Mouse (Mus musculus) testis, adult 2 months (tissue): ENCODE results near the gene Pdilt. TPM values are rescaled to one million over a fixed set of nuclear protein-coding genes. Genes with fewer than 3 reads are reported as not detected.
A peak's percentile ranks its signal among the peaks of the same experiment; 100 is the strongest.
"Not testable (repeated sequence)": the region's sequence is repeated elsewhere in the genome, so short reads cannot be mapped to it uniquely, and the experiment has no call there.

Experiments
- H3K27ac ChIP-seq: fragments of 200-500 bp; 2 replicates; pipeline ENCODE4 v1.5.1; 2012; ENCODE audit warnings: low read depth, low read length; ENCODE audit not compliant: control insufficient read depth, insufficient read depth
- H3K27me3 ChIP-seq: fragments of 200-500 bp; 2 replicates; pipeline ENCODE4 v1.6.1; 2012; ENCODE audit warnings: mild to moderate bottlenecking, low read length, moderate library complexity; ENCODE audit not compliant: control insufficient read depth, insufficient read depth
- H3K36me3 ChIP-seq: fragments of 200-500 bp; 2 replicates; pipeline ENCODE4 v1.6.1; 2012; ENCODE audit warnings: mild to moderate bottlenecking, low read length; ENCODE audit not compliant: control insufficient read depth, insufficient read depth
- H3K4me1 ChIP-seq: fragments of 200-500 bp; 2 replicates; pipeline ENCODE4 v1.6.1; 2012; ENCODE audit warnings: low read length; ENCODE audit not compliant: control insufficient read depth, insufficient read depth
- H3K4me3 ChIP-seq: fragments of 200-500 bp; 2 replicates; pipeline ENCODE4 v1.5.1; 2012; ENCODE audit warnings: low read depth, mild to moderate bottlenecking, low read length, moderate library complexity, mixed read lengths; ENCODE audit not compliant: control insufficient read depth
- CTCF ChIP-seq: fragments of 200-500 bp; IDR thresholded peaks from 2 replicates; pipeline ENCODE4 v1.5.1; 2012; ENCODE audit warnings: low read depth, mild to moderate bottlenecking, inconsistent platforms, low read length, moderate library complexity; ENCODE audit not compliant: control insufficient read depth, insufficient read depth, insufficient replicate concordance
- POLR2A ChIP-seq: fragments of 200-500 bp; IDR thresholded peaks from 2 replicates; pipeline ENCODE4 v1.6.1; 2012; ENCODE audit warnings: low read depth, mild to moderate bottlenecking, inconsistent platforms, low read length, moderate library complexity; ENCODE audit not compliant: control insufficient read depth
- polyA plus RNA-seq: library from polyadenylated mRNA; depleted of rRNA; stranded (reverse); fragments of >200 nt; gene quantifications from 2 replicates; pipeline ENCODE4 v1.2.3, GENCODE M21; 2012; rRNA removed

The Pdilt gene
- polyA plus RNA-seq = 114 and 155 TPM in 2 replicates

DNA sequence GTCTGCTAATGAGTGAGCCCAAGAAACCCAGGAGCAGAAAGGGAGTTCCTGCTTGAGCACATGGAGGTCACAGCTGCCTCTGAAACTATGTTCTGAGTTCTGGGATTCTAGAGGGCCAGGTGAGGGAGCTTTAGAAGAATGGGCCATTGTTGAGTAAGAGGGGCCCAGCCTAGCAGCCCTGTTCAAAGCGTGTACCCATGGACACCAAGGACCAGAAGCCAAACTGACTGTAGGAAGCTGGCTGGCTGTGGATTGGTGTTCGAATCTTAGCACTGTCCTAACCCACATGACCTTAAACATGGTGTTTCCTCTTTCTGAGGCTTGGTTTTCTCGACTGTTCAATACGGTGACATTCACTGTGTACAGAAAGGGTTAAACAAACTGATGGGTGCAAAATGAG lies at the start of gene Pdilt:
Pdilt (minus strand) TSS at position 101 of the 400 bp plus-strand sequence.
- TF ChIP-seq CTCF = no peak
- TF ChIP-seq POLR2A = no peak; the same call in 1 of the 2 replicates
- H3K36me3 ChIP-seq = no peaks in the 10 kb centered on the region
- no peaks in the 10 kb centered on the region for H3K27me3 ChIP-seq

DNA sequence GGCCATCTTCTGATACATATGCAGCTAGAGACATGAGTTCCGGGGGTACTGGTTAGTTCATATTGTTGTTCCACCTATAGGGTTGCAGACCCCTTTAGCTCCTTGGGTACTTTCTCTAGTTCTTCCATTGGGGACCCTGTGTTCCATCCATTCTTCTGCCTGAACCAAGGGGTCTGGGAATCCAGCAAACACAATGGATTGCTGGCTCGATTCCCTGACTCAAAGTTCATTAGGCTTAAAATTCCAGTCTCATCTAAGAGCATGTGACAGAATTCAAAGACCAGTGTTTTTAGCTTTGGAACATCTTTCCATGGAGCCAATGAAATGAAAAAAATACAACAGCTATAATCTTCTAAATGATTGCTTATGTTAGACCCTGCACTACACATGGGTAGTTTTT lies 39.2 kb upstream of the Pdilt start:
- H3K4me1 ChIP-seq, H3K27ac ChIP-seq, H3K36me3 ChIP-seq, H3K4me3 ChIP-seq, H3K27me3 ChIP-seq: not testable (repeated sequence)

More for the DNA sequence above, at the start of gene Pdilt:
- peak within 1 kb of the TSS; percentile 68 for H3K4me3 ChIP-seq
- H3K4me1 ChIP-seq = peaks cover 2% of the 10 kb centered on the region; the same call in 1 of the 2 replicates
- H3K27ac ChIP-seq = no peak within 1 kb of the TSS

DNA sequence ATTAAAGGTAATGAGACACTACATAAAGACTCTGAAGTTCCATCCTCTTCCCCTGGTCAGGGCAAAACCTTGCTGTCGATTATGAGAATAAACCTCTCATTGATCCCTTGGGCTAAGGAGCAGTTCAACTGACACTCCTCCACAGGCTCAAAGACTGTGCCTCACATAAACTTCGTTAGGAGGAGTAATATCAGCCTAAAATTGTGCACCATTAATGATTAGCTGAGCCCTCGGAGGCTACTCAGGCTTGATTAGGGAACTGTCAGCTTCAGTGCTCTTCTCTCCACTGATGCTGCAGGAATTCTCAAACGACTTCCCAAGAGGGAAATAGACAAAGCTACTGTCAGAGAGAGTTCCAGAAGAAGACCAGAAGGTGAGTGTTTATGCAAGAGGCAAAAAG lies 38.2 kb upstream of the Pdilt start:
- Histone ChIP-seq H3K36me3 (no peaks in the 10 kb centered on the region), H3K27me3 (no peaks in the 10 kb centered on the region), H3K27ac (no peak overlapping the region), H3K4me1 (no peaks in the 10 kb centered on the region), H3K4me3 (no peak overlapping the region)
- TF ChIP-seq CTCF (no peak), POLR2A (no peak)

DNA sequence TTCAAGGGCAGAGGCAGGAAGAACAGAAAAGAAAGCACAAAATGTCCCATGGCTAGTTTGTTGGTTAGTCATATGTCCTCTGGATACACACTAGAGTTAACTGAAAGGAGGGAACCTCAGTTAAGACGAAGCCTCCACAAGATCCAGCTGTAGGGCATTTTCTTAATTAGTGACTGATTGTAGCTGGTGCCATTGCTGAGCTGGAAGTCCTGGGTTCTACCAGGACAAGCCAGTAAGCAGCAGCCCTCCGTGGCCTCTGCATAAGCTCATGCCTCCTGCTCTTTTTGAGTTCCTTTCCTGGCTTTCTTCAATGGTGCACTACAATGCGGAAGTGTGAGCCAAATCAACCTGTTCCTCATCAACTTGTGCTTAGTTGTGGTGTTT lies 37.2 kb upstream of the Pdilt start:
- Histone ChIP-seq H3K36me3 (no peaks in the 10 kb centered on the region), H3K4me3 (no peak overlapping the region), H3K27me3 (no peaks in the 10 kb centered on the region), H3K4me1 (no peaks in the 10 kb centered on the region), H3K27ac (no peak overlapping the region)
- TF ChIP-seq POLR2A (no peak), CTCF (no peak)

DNA sequence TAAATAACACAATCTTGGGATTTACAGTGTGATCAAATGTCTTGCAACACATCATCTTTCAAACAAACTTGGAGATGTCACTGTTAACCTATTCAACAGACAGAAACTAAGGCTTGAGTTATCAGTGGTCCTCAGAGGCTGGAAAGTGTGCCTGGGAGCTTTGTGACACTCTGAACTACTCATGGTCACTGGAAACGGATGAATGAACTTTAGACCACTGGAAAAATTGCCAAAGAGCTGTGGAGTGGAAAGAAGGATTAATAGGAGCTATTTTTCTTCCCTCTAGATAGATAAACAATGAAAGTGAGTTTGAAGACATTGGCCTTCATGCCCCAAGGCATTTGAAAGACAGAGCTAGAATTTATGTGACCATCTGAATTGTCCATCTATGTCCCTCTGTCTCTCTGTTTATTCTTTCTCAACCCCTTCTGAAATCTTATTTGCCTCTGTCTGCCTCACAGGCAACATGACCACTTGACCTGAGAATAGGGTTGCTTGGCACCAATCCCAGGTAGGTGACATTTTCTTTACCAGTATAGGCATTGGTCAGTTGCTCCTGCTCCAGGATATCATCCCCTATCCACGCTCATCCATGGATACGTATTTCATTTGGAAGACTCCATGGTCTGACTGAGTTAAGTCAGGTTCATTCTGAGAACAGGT lies 36.6 kb upstream of the Pdilt start:
- H3K27ac ChIP-seq = no peak overlapping the region
- no peaks in the 10 kb centered on the region for H3K4me1 ChIP-seq
- TF ChIP-seq CTCF (no peak), POLR2A (no peak)
- no peak overlapping the region for H3K4me3 ChIP-seq
- no peaks in the 10 kb centered on the region for H3K27me3 ChIP-seq
- no peaks in the 10 kb centered on the region for H3K36me3 ChIP-seq

DNA sequence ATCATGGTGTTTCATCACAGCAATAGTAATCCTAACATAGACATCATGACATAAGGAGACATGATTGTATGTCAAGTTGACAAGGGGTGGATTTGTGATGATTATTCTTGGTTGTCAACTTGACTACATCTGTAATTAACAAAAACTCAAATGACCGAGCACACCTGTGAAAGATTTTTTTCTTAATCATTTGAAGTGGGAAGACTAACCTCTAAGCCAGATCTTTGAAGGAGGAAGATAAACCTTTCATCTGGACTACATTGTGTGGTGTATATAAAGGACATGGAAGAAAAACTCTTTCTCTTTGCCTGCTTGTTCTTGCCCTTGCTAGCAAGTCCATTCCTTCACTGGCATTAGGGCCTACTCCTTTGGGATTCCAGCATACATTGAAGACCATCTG lies 30.8 kb upstream of the Pdilt start, which contains the start of gene Acsm2:
Acsm2 (plus strand) TSS at position 301 of the 400 bp plus-strand sequence.
- Histone ChIP-seq H3K27me3 (no peaks in the 10 kb centered on the region), H3K4me1 (no peaks in the 10 kb centered on the region), H3K27ac (no peak within 1 kb of the TSS), H3K4me3 (no peak within 1 kb of the TSS), H3K36me3 (no peaks in the 10 kb centered on the region)
- TF ChIP-seq POLR2A (no peak), CTCF (no peak)

DNA sequence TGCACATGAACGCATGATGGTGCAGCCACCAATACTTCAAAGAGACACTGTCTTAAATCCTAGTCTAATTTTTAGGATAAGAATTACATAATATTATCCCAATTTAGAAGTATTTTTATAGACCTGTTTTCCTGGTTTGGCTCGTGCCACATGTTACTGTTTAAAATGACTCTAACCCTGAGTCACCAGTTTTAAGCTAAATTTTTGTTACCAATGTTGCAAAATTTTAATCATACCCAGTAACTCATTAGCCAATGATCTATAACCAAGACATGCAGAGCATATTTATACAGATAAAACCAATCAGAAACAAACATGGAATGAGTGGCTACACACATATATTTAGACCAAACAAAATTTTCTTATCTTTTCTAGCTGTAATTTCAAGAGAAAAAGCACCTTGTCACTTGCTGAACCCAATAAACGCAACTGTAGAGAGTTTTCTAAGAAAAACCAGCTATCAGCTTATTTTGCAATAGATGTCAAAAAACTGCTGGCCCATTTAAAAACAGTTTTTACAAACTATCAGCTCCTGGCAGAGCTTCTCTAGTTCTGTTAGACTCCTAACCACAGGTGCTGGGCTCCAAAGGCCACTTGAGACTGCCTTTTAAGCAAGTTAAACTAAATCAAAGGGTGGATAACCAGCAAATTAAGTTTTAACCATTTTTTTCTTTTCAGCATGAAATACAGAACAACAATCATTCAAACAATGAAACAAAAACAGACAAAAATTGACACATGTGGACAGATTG lies 27.4 kb upstream of the Pdilt start:
- no peak overlapping the region for H3K4me3 ChIP-seq
- no peaks in the 10 kb centered on the region for H3K27me3 ChIP-seq
- H3K36me3 ChIP-seq = no peaks in the 10 kb centered on the region
- H3K4me1 ChIP-seq = no peaks in the 10 kb centered on the region
- no peak overlapping the region for H3K27ac ChIP-seq
- TF ChIP-seq POLR2A (no peak), CTCF (no peak)

DNA sequence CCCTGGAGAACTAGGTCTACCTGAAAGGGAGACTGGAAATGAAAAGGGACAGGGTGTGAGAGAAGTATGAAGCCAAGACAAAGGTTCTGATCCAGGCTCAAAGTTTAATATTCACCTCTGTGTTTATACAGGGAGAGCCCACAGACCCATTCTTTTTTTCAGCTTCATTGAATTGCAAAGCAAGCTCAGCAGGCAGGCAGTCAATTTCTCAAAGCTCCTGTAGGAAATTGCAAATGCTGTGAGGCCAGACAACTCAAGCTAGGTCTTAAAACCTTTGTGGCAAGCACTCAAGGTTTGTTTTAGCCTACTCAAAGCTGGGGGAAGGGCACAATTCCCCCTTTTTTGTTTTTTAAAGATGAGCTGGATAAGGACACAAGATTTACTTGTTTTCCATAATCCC lies 22.3 kb upstream of the Pdilt start:
- Histone ChIP-seq H3K4me1 (no peaks in the 10 kb centered on the region), H3K4me3 (no peak overlapping the region), H3K36me3 (no peaks in the 10 kb centered on the region), H3K27ac (no peak overlapping the region), H3K27me3 (no peaks in the 10 kb centered on the region)
- no peak for TF ChIP-seq POLR2A
- TF ChIP-seq CTCF = no peak
